Mouse (Mus musculus) retina, embryonic 14.5 days (tissue): Measurements from ENCODE around the gene Atxn7l1.

Experiments
- DNase-seq: peaks from one replicate; pipeline ENCODE4 v3.0.0-alpha.2; 2015; ENCODE audit warnings: low spot score

Gene Atxn7l1

DNA sequence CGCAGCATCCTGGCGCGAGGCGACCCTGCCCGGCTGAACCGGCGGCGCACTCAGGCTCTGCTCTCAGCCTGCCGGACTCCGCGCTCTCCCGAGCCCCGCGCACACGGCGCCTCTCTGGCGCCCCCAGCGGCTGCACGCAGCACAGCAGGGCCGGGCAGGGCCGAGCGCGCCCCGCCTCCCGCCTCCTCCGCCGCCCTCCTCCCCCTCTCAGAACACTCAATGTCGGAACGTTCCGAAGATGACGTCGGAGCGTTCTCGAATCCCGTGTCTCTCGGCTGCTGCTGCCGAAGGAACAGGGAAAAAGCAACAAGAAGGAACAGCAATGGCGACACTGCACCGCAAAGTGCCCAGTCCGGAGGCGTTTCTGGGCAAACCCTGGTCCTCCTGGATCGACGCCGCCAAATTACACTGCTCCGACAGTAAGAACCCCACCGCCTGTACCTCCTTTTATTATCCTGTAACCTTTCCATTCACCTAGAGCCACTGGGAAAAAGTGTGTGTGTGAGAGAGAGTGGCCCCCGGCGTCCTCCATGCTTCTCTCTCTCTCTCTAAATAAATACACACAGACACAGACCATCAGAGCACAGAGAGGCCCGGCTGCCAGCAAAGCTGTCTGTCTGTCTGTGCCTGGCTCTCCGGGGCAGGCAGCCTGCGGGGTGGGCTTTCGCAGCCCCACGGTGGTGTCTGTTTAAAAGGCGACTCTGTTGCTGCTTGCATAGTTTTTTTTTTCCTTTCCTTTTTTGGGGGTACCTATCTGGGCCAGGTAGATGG lies at the start of gene Atxn7l1:
Gene Atxn7l1 (plus strand): TSS at position 197 of the 771 bp plus-strand sequence.
- peak; percentile 94 for DNase-seq

DNA sequence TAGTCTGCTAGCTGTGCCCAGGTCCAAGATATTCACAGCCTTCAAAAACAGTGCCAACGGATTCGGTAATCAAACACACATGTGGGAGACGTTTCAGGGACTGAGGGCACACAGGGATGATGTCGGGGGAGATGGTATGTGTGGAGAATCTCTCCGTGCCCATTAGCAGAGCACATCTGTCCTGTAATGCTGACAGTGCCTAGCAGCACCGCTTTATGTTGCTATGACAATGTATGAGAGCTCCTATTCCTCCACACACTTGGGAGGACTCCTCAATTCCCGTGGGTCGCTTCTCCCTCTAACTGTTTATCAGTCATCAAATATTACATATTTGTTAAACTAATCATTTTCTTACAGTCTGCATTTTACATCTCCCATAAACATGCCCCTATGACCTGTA lies 45.9 kb upstream of the Atxn7l1 start:
- DNase-seq: no peak

DNA sequence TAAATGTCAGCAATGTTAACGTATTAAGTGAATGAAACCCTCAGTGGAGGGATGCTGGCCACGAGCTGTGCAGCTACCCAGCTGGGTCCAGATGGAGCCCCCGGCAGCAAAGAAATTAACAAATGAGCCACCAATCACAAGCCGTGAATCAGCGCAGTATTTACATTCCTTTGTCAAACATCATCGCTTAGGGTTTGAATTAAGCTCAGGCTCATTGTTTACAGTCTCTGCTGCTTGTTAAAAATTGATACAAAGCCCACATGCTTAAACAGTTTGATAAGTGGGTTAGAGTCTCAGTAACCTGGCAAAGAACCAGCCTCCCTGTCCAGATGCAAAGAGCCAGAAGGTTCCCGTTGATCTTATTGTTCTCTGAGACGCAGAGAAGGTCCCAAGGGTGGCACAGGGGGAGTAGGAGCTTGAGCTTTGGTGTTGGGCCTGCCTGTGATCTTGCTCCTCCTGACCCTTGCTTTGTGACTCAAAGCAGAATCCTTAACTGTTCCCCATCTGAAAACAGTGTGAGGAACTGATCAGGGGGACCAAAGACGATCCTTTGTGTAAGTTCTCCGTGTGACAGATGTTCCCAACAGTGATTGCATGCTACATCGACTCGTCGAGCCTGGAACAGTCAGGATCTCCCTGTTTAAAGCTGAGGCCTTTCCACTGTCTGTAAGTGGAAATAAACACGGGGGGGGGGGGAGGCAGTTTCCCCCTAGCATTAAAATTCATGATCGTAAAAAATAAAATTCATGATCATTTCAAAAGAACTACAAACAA lies 45.0 kb upstream of the Atxn7l1 start:
- DNase-seq: peak; percentile 41

DNA sequence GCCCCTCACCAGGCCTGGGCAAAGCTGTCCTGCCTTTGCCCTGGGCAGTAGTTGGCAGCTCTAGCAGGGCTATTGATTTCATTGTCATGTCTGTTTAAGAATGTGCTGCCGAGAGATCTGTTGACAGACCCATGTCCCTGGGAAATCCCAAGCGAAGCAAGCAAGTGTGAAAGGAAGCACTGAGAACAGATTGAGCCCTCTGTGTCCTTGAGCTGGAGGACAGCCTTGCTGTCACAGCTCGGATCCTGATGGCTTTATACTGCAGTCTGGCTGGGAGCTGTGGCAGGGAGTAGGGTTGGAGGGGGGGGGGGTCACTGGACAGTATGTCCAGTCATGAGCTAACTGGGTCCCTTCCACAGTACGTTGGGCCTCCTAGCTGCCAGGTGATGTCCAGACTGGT lies 41.8 kb upstream of the Atxn7l1 start:
- no peak for DNase-seq

DNA sequence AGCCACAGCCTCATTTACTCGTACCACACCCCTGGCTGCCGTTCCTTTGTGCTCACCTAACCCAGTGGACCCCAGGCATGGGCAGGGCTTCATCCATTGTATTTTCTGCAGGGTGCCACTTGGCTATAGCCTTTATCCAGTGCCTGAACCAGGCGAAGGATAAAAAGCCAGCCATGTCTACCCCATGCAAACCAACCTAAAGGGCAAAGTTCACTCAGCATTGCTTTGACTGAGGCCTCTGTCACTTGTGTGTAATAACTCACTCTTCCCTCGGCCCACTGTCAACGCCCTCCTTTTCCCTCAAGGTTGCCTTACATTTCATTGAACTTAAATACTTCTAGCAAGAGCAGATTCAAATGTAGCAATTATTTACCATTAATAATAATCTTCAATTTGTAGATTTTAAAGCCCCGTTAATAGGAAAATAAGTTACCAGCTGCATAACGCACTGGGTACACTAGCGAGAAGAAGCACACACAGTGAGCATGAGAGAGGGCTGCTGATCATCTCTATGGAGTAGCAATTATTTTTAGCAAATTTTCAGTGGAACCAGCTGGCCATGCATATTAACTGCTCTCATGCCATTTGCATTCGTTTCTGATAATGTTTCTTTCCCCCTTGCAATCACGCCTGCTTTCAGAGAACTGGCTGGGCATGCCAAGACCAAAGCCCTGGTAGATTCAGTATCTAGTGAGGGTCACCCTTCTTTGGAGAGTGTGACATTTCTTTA lies 40.9 kb upstream of the Atxn7l1 start:
- DNase-seq: no peak

DNA sequence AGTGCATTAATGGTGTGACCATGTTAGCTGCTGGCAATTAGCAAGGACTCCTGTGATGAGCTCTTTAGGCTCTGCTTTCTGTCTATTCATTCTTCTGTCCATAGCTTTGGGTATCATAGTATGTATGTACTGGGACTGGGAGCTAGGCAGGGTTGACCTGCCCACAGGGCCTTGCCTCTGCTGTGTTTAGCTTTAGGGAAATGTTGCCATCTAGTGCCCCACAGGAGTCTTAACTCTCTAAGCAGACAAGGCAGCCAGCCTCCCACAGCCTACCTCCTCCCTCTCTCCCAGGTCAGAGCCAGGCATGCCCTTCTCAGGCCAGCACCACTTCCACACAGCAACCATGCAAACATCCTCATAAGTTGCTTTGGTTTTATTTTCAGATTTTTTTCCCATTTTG lies 38.0 kb upstream of the Atxn7l1 start:
- peak; percentile 66 for DNase-seq

DNA sequence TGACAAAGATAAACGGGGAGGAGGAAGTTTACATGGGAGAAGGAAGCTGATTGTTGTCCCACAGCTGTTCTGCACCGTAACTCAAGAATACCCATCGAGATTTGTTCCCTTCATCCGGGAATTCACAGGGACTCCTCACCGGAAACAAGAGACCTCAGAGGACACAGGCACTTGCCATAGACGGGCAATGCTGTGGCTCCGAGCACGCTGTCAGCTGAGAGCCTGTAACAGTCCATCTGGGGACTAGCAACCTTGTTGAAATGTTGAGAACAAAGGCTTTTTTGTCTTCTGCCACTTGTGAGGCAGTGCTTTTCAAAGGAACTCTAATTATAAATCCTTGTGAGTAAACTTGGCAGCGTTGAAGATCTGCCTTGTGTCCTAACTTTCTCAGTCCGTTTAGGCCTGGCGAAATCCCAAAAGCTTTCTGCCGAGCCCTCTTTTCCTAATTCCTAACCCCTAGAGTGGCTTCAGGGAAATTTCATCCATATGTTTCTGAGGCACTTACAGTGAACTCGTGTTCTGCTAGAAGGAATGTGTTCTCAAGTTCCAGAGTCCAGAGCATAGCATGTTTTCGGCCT lies 36.5 kb upstream of the Atxn7l1 start:
- no peak for DNase-seq

DNA sequence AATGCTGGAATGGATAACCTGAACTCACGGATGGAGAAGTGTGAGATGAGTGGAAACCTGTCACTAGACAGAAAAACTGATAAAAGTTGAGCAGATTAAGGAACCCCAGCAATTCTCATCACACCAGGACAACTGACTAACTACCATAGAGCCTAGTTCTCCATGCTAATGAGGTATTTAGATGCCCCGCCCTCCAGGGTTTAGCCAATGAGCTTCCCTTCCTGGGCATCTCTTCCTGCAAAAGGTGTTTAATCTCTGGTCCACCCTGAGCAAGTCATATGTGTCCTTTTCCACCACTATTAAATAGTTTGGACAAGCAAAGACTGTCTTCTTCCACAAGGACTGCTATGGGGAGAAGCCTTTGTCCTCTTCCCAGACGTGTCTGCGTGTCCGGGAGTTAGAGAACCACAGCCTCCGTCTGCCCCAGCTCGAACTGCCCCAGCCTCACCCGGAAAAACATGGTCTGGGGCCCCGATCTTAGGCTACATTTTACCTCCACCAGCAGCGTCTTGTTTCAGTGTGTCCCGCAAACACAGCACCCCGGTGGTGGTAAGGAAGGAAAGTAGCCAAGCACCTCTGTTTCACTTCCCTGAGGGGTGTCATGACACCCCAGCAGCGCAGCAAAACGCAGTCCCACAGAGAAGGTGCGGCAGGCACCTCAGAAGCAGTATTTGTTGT lies 28.7 kb upstream of the Atxn7l1 start:
- no peak for DNase-seq

DNA sequence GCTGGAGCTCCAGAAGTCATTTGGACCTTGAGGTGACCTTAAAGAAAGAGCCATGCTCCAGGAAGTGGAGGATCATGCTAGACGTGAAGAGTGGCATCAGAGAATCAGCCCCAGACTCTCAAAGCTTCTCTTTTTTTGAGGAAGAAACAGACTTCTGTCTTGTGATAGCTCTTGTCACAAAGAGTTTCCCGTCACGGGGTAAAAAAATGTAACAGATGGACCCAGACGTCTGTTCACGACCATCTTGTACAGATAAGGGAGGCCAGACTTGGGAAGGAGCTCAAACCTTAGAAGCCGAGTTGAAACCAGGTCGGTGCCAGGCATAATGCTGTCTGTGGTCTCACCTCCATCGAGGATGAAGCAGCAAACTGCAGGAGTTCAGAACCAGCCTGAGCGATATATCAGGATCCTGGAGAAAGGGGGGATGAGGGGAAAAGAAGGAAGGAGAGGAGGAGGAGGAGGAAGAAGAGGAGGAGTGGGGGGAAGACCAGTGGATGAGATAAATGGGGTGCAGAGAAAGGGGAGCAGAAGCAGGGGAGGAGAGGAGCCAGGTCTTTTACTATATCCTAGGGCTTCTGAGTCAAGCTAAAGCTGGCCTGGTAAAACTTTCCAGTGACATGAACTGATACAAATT lies 21.8 kb upstream of the Atxn7l1 start:
- DNase-seq: no peak

DNA sequence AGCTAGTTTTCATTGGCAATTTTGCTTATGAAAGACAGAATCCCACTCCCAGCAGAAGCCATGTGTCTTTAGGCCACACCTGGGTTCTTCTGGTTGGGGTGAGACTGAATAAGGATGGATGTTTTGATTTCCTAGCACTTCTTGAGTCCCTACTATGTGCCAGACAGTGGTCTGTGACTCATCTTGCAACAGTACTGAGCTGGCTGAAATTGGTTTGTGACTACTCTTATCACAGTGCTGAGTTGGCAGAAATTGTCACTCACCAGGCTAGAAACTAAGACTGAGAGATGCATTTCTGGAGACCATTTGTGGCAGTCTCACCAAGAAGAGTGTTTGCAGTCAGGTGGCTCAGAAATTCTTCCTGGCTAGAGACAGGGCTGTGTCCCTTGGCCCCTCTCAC lies 21.2 kb upstream of the Atxn7l1 start:
- no peak for DNase-seq

DNA sequence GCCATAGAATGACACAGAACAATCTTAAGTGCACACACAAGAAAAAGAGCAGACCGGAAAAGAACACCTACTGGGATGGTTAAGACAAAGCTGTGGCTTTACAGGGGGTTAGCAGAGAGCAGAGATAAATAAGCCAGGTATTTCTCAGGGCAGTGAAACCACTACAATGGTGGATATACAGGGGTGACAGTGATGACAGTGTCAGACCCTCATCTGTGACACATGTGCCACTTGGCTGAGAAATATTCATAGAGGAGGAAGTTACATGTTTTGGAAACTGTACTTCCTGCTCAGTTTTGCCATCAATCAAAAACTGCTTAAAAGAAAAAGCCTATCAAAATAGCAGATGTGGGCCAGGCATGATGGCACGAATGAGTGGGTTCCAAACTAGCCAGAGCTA lies 19.4 kb upstream of the Atxn7l1 start:
- no peak for DNase-seq

DNA sequence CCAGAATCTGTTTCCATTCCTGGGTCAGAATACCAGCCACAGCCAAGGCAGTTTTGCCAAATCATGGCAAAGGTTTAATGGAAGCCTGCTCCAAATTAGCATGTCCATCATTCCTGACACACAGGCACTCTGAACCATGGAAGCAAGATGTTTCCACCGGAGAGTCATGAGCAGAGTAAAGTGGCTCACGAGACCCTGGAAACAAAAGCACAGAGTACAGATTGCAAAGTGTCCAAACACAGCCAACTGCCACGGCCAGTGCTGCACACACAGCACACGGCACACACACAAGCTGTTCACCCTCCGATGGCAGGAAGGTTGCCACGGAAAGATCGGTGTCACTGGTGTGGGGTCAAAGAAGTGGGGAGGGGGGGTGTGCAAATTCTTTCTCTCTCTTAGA lies 18.8 kb upstream of the Atxn7l1 start:
- DNase-seq: no peak

DNA sequence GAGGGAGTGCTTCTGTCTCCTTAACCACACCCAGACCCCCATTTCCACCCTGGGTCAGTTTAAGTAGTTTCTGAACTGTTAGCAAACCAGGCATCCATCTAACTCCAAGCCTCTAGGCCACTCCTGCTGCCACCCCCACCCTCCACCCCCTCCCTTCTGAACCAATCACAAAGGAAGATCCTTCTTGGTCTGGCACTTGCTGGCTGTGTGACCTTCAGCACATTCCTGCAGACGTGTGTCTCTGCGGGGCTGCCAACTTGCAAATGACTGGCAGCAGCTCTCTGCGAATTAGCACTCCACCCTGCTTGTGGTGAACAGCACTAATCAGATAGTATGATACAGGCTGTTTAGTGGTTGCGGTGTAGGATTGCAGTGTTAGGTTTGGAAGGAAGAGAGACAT lies 18.1 kb upstream of the Atxn7l1 start:
- no peak for DNase-seq

DNA sequence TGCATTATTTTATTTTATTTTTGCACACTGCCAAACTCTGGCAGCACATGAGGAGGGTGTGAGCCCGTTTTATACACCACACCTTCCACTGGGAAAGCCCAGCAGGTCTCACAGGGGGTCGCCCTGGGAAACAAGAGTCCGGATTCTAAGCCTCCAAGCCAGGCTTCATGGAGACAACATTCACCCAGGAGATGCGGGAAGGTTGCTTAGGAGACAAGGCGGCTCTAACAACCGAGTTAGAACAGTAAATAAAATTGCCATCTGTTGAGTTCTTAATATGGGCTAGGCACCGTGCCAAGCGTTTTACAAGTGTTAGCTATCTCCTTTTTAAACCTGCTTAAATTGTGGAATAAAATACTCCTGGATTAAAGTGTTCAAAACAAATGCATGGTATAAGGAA lies 17.1 kb upstream of the Atxn7l1 start:
- DNase-seq: no peak

DNA sequence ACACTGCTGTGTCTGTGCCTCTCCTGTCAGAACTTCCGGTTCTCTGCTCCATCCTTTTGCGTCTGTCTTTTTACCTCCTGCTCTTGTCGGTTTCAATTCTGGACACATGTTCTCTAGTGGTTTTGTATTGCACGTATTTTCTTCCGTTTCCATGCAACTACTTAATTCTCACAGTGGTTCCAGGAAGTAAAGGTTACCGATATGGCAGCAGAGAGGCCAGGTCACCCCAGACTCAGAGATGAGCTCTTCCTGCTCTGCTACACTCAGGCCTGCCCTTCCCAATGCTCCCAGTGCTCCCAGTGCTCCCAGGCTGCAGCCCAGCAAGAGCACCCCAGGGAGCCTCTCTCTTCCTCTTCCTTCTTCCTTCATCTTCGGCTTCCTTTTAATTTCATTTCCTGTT lies 15.7 kb upstream of the Atxn7l1 start:
- no peak for DNase-seq

DNA sequence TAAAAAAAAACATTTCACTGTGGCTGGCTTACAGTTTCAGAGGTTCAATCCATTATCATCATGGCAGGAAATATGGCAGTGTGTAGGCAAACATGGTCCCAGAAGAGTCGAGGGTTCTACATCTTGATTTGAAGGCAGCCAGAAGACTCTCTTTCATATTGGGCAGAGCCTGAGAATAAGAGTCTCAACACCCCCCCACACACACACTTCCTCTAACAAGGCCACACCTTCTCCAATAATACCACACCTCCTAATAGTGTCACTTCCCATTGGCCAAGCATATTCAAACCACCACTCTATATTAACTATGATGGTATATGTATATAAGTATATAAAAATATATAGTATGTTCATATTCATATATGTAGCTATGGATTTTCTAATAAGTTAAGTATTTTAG lies 9.6 kb upstream of the Atxn7l1 start:
- DNase-seq: no peak

DNA sequence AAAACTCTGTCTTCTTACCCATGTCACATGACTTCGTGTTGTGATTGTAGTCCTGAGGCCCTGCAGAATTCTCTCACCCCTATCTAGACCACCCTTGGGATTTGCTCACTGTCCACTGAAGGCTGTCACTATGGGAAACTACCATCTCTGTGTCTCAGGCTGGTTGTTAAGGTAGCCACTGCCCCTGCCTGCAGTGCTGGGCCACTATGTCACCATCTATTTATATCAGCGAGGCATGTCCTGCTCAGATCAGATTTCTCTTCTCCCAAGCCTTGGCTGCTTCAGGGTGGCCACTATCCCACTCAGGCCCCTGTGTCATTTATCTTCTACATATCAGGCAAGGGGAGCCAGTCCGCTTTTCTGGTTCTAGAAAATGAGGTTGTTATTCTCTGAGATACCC lies 8.4 kb upstream of the Atxn7l1 start:
- no peak for DNase-seq

DNA sequence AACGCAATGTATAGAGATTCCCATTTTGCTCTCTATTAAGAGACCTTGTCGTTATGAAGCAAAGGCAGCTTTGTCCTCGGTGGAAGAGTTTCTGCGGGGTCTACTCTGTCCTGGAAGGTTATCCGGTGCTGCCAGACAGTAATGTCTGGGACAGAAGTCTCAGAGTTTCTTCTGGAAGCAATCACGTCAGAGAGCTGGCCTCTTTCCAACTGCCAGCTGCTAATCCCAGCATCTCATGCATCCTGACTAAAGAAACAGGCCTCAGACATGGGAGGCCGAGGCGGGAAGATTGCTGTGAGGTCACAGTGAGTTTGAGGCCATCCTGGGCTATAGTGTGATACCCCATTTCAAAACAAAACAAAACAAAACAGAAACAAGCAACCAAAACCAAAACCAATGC lies 3.0 kb upstream of the Atxn7l1 start:
- no peak for DNase-seq

DNA sequence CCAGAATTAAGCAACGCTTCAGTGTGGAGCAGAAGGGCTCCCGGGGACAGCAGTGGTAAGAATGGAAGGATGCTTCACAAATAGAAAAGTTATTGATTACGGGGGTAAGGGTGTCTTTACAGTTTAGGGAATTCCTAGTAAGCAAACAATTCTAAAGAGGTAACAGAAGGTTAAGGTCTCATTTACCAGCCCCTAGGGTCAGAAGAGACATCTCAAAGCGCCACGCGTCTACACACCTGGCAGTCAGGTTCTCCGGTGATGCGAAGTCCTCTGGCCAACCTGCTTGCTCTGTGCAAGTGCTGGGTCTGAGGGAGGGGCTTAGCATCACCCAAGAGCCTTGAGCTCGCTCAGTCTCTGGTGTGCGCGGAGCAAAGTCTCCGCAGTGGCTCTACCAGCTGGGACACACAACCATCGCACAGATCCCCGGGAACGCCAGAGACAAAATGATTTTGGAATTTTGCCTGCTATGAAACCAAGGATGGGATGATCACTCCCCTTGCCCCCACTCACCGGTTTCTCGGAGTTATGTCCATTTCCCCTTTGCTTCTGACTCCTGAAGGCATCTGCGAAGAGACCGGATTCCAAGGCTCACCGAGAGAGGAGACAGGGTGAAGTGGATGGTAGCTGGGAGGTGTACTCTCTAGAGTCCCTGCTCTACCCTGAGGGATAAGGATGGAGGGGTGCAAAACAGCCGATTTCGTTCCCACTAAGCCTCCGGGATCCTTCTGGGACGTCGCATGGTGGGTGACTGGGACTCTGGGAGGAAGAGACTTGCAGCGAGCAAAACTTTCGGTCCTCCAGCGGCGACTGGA lies 665 bp upstream of the Atxn7l1 start:
- DNase-seq: peak; percentile 56

DNA sequence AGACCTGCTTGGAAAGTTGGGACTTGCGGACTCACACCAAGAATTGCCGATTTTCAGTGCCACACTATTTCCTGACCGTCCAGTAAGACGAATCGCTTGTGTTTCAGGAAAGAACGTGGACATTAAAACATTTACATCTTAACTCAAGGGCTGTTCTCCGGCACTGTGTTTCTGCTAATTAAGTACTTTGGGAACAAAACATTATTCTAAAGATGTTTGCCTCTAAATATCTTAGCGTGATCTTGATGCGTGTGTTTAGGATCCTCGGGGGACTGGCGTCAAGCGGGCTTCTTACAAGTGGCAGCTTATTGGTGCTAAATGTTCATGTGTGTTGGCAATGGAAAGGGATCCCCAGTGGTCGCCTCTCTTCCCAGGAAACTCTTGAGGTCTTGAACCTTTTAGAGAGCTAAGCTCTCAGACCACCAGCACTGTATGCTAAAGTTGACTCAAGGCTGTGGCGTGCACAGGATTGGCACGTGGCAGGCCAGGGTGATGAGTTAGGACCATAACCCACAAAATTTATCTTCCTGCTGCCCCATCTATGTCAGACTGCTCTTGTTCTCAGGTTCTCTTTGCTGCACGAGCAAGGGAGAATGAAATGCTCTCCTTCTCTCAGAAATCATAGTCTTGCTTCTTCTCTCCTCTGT lies 2.2 kb downstream of the Atxn7l1 start:
- DNase-seq: no peak
